18 mouse cellular contexts compared by ENCODE assay signal in the genomic region with DNA sequence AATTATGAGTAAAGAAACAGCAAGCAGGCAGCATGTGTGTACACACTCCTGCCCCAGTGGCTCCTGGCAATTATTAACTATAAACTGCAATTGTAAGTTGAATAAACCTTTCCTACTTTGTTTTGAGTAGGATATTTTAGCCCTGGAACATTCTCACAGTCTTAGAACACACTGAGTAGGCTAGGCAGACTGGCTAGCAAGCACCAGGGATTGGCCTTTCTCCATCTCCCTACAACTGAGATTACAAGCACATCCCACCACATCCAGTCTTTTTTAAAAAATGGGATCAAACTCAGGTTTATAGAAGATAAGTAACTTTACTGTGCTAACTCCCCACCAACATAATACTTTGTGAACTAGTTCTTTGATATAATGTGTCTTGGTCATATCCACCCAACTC.
DNase-seq lines count a peak whose midpoint lies in the region.
"Had no signal": no experiment of that assay in that cellular context is flagged by ENCODE, and none has a peak within 500 bp of the region (broad histone marks: within the 10 kb centered on the region; RNA-seq: fewer than 3 reads in every experiment).

No protein-coding gene starts in this region.

- DNase-seq in frontal cortex, adult 2 months (ENCODE audit: extremely low spot score in 1 of 2, low spot score in 1 of 2): peak; percentile 20 to 37
- no peak for DNase-seq in frontal cortex, postnatal 10 days (ENCODE audit: low spot score in 2 of 2)
- DNase-seq in kidney, adult 9 months: peak; percentile 9
- DNase-seq in kidney, postnatal 10 days: no peak
- DNase-seq in brain, adult 2 months (ENCODE audit: low read depth, low spot score): peak; percentile 50
- DNase-seq in thymus, postnatal 0 days (ENCODE audit: low spot score): no peak
- DNase-seq: adrenal gland, postnatal 10 days; adrenal gland, postnatal 36 days; B cell, adult 2 months; cerebellum, adult 11 months; cerebellum, adult 2 months; cerebellum, adult 9-11 months; cerebellum, postnatal 25 days; forebrain, postnatal 0 days; gastrocnemius, postnatal 25 days; heart, adult 2 months; heart, postnatal 14 days; heart, postnatal 4 days had no signal

Comparison
In these comparisons a context has a peak if more than half of its experiments do, and no peak if none do; other contexts are left out.
1. DNase-seq: peak in frontal cortex, adult 2 months (2 of 2), kidney, adult 9 months (single experiment) and brain, adult 2 months (single experiment); none in frontal cortex, postnatal 10 days (0 of 2), kidney, postnatal 10 days (single experiment) and thymus, postnatal 0 days (single experiment).